Mouse (Mus musculus) MEL (cell line): Measurements from ENCODE around the gene C1qc. TPM values are rescaled to one million over a fixed set of nuclear protein-coding genes. Genes with fewer than 3 reads are reported as not detected.

Experiments used
- DNase-seq: peaks from one replicate; pipeline ENCODE4 v3.0.0; 2011; ENCODE audit warnings: low read depth, low spot score
- H3K27ac ChIP-seq: 2 replicates; pipeline ENCODE4 v1.5.1; 2012; ENCODE audit warnings: low read depth, mild to moderate bottlenecking, control low read depth, low read length, moderate library complexity; ENCODE audit not compliant: control insufficient read depth
- H3K27me3 ChIP-seq, 2 experiments: fragments of 150-350 bp in 1 of 2; sonication (generic) in 1 of 2; 2 replicates each; pipeline ENCODE4 v1.6.1; 2012; ENCODE audit warnings: low read length in 2 of 2, mild to moderate bottlenecking in 2 of 2, improper control_type of control experiment in 1 of 2, moderate library complexity in 1 of 2; ENCODE audit not compliant: insufficient read depth in 2 of 2, control insufficient read depth in 1 of 2
- H3K36me3 ChIP-seq, 2 experiments: 2 replicates each; pipeline ENCODE4 v1.6.1; 2012 to 2014; ENCODE audit warnings: low read length in 2 of 2, improper control_type of control experiment in 1 of 2, inconsistent platforms in 1 of 2, mild to moderate bottlenecking in 1 of 2; ENCODE audit not compliant: insufficient read depth in 2 of 2, control insufficient read depth in 1 of 2
- H3K4me1 ChIP-seq, 2 experiments: fragments of 150-350 bp in 1 of 2; sonication (generic) in 1 of 2; 2 replicates each; pipeline ENCODE4 v1.6.1; 2012; ENCODE audit warnings: low read length in 2 of 2, improper control_type of control experiment in 1 of 2, mild to moderate bottlenecking in 1 of 2; ENCODE audit not compliant: insufficient read depth in 2 of 2, control insufficient read depth in 1 of 2
- H3K4me3 ChIP-seq, 2 experiments: fragments of 150-350 bp in 1 of 2; sonication (generic) in 1 of 2; 2 replicates each; pipeline ENCODE4 v1.5.1; 2012; ENCODE audit warnings: low read depth in 2 of 2, low read length in 2 of 2, mild to moderate bottlenecking in 2 of 2, moderate library complexity in 2 of 2, control low read depth in 1 of 2, improper control_type of control experiment in 1 of 2; ENCODE audit not compliant: control insufficient read depth in 1 of 2, insufficient read depth in 1 of 2
- H3K79me2 ChIP-seq: 2 replicates; pipeline ENCODE4 v1.6.1; 2012; ENCODE audit warnings: mild to moderate bottlenecking, low read length, moderate library complexity; ENCODE audit not compliant: control insufficient read depth, poor library complexity, insufficient read depth
- H3K9ac ChIP-seq: 2 replicates; pipeline ENCODE4 v1.6.1; 2012; ENCODE audit warnings: low read depth, mild to moderate bottlenecking, control low read depth, low read length, moderate library complexity; ENCODE audit not compliant: control insufficient read depth, poor library complexity, severe bottlenecking
- H3K9me3 ChIP-seq: fragments of 150-350 bp; sonication (generic); replicated peaks from 2 replicates; pipeline ENCODE4 v1.6.1; 2012; ENCODE audit warnings: mild to moderate bottlenecking, low read length, improper control_type of control experiment, moderate library complexity; ENCODE audit not compliant: insufficient read depth
- CHD1 ChIP-seq: IDR thresholded peaks from 2 replicates; pipeline ENCODE4 v1.6.1; 2012; ENCODE audit warnings: low read depth, mild to moderate bottlenecking, inconsistent platforms, low read length, improper control_type of control experiment
- CHD2 ChIP-seq: IDR thresholded peaks from 2 replicates; pipeline ENCODE4 v1.6.1; 2011; ENCODE audit warnings: low read length, improper control_type of control experiment
- CTCF ChIP-seq, 3 experiments: IDR thresholded peaks in 2 of 3; conservative IDR thresholded peaks in 1 of 3; 2 replicates each; pipeline ENCODE4 v1.5.1; 2011 to 2012; ENCODE audit warnings: low read length in 3 of 3, low read depth in 2 of 3, mild to moderate bottlenecking in 2 of 3, improper control_type of control experiment in 1 of 3, inconsistent platforms in 1 of 3, mixed read lengths in 1 of 3, moderate library complexity in 1 of 3; ENCODE audit not compliant: control insufficient read depth in 1 of 3, insufficient read depth in 1 of 3, poor library complexity in 1 of 3, severe bottlenecking in 1 of 3
- ELF1 ChIP-seq: IDR thresholded peaks from 2 replicates; pipeline ENCODE4 v1.6.1; 2014; ENCODE audit warnings: low read depth, mild to moderate bottlenecking, inconsistent platforms, low read length, improper control_type of control experiment, moderate library complexity
- EP300 ChIP-seq, 2 experiments: IDR thresholded peaks; 2 replicates each; pipeline ENCODE4 v1.6.1; 2011; ENCODE audit warnings: improper control_type of control experiment in 2 of 2, low read length in 2 of 2, low read depth in 1 of 2, mild to moderate bottlenecking in 1 of 2
- ETS1 ChIP-seq: IDR thresholded peaks from 2 replicates; pipeline ENCODE4 v1.6.1; 2012; ENCODE audit warnings: low read depth, mild to moderate bottlenecking, inconsistent platforms, low read length, improper control_type of control experiment, moderate library complexity
- GABPA ChIP-seq: IDR thresholded peaks from 2 replicates; pipeline ENCODE4 v1.6.1; 2012; ENCODE audit warnings: low read depth, mild to moderate bottlenecking, inconsistent platforms, low read length, improper control_type of control experiment, moderate library complexity
- HCFC1 ChIP-seq: IDR thresholded peaks from 2 replicates; pipeline ENCODE4 v1.6.1; 2012; ENCODE audit warnings: low read depth, mild to moderate bottlenecking, inconsistent platforms, low read length, improper control_type of control experiment, moderate library complexity
- MAFK ChIP-seq: IDR thresholded peaks from 2 replicates; pipeline ENCODE4 v1.6.1; 2011; ENCODE audit warnings: low read depth, mild to moderate bottlenecking, low read length, improper control_type of control experiment, borderline replicate concordance
- MAZ ChIP-seq: IDR thresholded peaks from 2 replicates; pipeline ENCODE4 v1.6.1; 2012; ENCODE audit warnings: low read depth, mild to moderate bottlenecking, inconsistent platforms, low read length, improper control_type of control experiment
- MXI1 ChIP-seq: IDR thresholded peaks from 2 replicates; pipeline ENCODE4 v1.6.1; 2011; ENCODE audit warnings: mild to moderate bottlenecking, low read depth, low read length, improper control_type of control experiment
- MYB ChIP-seq: IDR thresholded peaks from 2 replicates; pipeline ENCODE4 v1.6.1; 2011; ENCODE audit warnings: mild to moderate bottlenecking, low read depth, low read length, improper control_type of control experiment
- MYC ChIP-seq: IDR thresholded peaks from 2 replicates; pipeline ENCODE4 v1.6.1; 2011; ENCODE audit warnings: low read depth, mild to moderate bottlenecking, low read length, improper control_type of control experiment, moderate library complexity
- POLR2A ChIP-seq, 2 experiments: IDR thresholded peaks; 2 replicates each; pipeline ENCODE4 v1.6.1; 2011 to 2012; ENCODE audit warnings: low read length in 2 of 2, mild to moderate bottlenecking in 2 of 2, control low read depth in 1 of 2, improper control_type of control experiment in 1 of 2, low read depth in 1 of 2, moderate library complexity in 1 of 2; ENCODE audit not compliant: control insufficient read depth in 1 of 2, insufficient read depth in 1 of 2, poor library complexity in 1 of 2
- RAD21 ChIP-seq: IDR thresholded peaks from 2 replicates; pipeline ENCODE4 v1.6.1; 2011; ENCODE audit warnings: mild to moderate bottlenecking, low read depth, low read length, improper control_type of control experiment
- RCOR1 ChIP-seq: IDR thresholded peaks from 2 replicates; pipeline ENCODE4 v1.6.1; 2012; ENCODE audit warnings: low read depth, mild to moderate bottlenecking, inconsistent platforms, low read length, improper control_type of control experiment
- SIN3A ChIP-seq: IDR thresholded peaks from 2 replicates; pipeline ENCODE4 v1.6.1; 2012; ENCODE audit warnings: low read length, improper control_type of control experiment, inconsistent platforms
- SMC3 ChIP-seq: IDR thresholded peaks from 2 replicates; pipeline ENCODE4 v1.6.1; 2011; ENCODE audit warnings: low read depth, low read length, improper control_type of control experiment
- TAL1 ChIP-seq: IDR thresholded peaks from 2 replicates; pipeline ENCODE4 v1.6.1; 2012; ENCODE audit warnings: mild to moderate bottlenecking, inconsistent platforms, low read length, moderate library complexity, mixed read lengths
- TBP ChIP-seq: IDR thresholded peaks from 2 replicates; pipeline ENCODE4 v1.8.0; 2011; ENCODE audit warnings: low read depth, low read length, improper control_type of control experiment
- TCF12 ChIP-seq: IDR thresholded peaks from 2 replicates; pipeline ENCODE4 v1.6.1; 2014; ENCODE audit warnings: low read depth, mild to moderate bottlenecking, inconsistent platforms, low read length, improper control_type of control experiment, moderate library complexity
- USF1 ChIP-seq: IDR thresholded peaks from 2 replicates; pipeline ENCODE4 v1.6.1; 2014; ENCODE audit warnings: low read depth, mild to moderate bottlenecking, inconsistent platforms, low read length, improper control_type of control experiment, moderate library complexity
- USF2 ChIP-seq, 2 experiments: IDR thresholded peaks; 2 replicates each; pipeline ENCODE4 v1.6.1; 2011 to 2012; ENCODE audit warnings: improper control_type of control experiment in 2 of 2, low read length in 2 of 2, borderline replicate concordance in 1 of 2, inconsistent platforms in 1 of 2, low read depth in 1 of 2, mild to moderate bottlenecking in 1 of 2; ENCODE audit not compliant: insufficient read depth in 1 of 2
- polyA plus RNA-seq, 2 experiments: library from polyadenylated mRNA; stranded (reverse) in 1 of 2; unstranded in 1 of 2; fragments of >175 nt in 1 of 2; fragments of >200 nt in 1 of 2; gene quantifications; 2 replicates each; pipeline versions ENCODE4 v1.2.1 to v1.2.4; 2012; ENCODE audit warnings: low replicate concordance in 2 of 2, low read depth in 1 of 2; ENCODE audit not compliant: insufficient read length in 2 of 2, insufficient read depth in 1 of 2, missing spikeins in 1 of 2
- total RNA-seq: library from RNA; depleted of rRNA; stranded (reverse); fragments of 300-350 nt; gene quantifications from 2 replicates; pipeline ENCODE4 v1.2.3, GENCODE M21; 2012

C1qc gene
- total and polyA plus RNA-seq, 3 experiments, result not detected

DNA sequence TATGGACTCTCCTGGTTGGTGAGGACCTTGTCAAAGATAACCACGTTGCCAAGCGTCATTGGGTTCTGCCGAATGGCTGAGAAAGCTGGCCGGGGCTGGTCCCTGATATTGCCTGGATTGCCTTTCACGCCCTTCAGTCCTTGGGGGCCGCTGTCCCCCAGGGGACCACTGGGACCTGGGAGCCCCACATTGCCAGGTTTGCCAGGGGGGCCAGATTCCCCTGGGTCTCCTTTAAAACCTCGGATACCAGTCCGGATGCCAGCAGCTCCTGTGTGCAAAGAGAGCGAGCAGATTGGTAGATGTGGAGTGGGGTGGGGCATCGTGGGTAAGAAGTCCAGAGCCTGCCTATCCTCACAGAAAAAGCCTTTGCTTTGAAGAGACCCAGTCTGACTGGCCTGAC is 3.6 kb upstream of the C1qc start:
- no peaks in the 10 kb centered on the region for H3K27me3 ChIP-seq
- TF ChIP-seq SMC3 (no peak), MXI1 (no peak), RAD21 (no peak), ETS1 (no peak), CHD1 (no peak), MAZ (no peak), TCF12 (no peak), SIN3A (no peak), MYB (no peak), ELF1 (no peak), USF2 (IDR thresholded peaks at IDR 0.05; ENCODE audit: borderline replicate concordance in 1 of 2, insufficient read depth in 1 of 2, low read depth in 1 of 2, low read length in 2 of 2) (no peak), MAFK (no peak), MYC (no peak), CTCF (IDR thresholded peaks at IDR 0.05 in 2 of 3, conservative IDR thresholded peaks at IDR 0.05 in 1 of 3; ENCODE audit: control insufficient read depth in 1 of 3, insufficient read depth in 1 of 3, low read depth in 2 of 3, low read length in 3 of 3, poor library complexity in 1 of 3, severe bottlenecking in 1 of 3) (no peak), GABPA (no peak), POLR2A (IDR thresholded peaks at IDR 0.05; ENCODE audit: control insufficient read depth in 1 of 2, insufficient read depth in 1 of 2, low read depth in 1 of 2, low read length in 2 of 2, poor library complexity in 1 of 2) (no peak), TBP (no peak), EP300 (IDR thresholded peaks at IDR 0.05; ENCODE audit: low read depth in 1 of 2, low read length in 2 of 2) (no peak), RCOR1 (no peak)
- H3K4me1 ChIP-seq, result no peaks in the 10 kb centered on the region

DNA sequence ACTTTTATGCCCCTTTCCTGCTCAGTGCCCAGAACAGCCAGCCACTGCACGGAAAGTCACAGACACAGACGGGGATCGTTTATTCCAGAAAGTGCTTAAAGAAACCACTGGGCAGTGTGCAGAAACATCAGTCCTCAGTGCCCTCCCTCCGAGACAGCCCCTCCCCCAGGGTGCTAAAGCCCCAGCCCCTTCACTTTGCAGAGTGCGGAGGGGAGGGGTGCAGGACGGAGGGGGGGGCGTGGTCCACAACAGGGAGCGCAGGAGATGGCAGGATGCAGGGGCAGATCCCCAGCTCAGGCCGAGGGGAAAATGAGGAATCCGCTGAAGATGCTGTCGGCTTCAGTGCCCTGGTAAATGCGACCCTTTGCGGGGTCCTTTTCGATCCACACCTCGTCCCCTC is 3.0 kb upstream of the C1qc start:
- TF ChIP-seq TAL1 (no peak), HCFC1 (no peak), POLR2A (IDR thresholded peaks at IDR 0.05; ENCODE audit: control insufficient read depth in 1 of 2, insufficient read depth in 1 of 2, low read depth in 1 of 2, low read length in 2 of 2, poor library complexity in 1 of 2) (no peak), USF1 (no peak), USF2 (IDR thresholded peaks at IDR 0.05; ENCODE audit: borderline replicate concordance in 1 of 2, insufficient read depth in 1 of 2, low read depth in 1 of 2, low read length in 2 of 2) (no peak), RAD21 (no peak), CHD2 (no peak), ETS1 (no peak)
- Histone ChIP-seq H3K9ac (no peak overlapping the region), H3K9me3 (no peaks in the 10 kb centered on the region), H3K36me3 (no peaks in the 10 kb centered on the region), H3K4me1 (no peaks in the 10 kb centered on the region), H3K79me2 (no peaks in the 10 kb centered on the region), H3K4me3 (no peak overlapping the region), H3K27ac (no peak overlapping the region), H3K27me3 (no peaks in the 10 kb centered on the region)
- no peak for DNase-seq

More for the DNA sequence above, 3.6 kb upstream of the C1qc start:
- Histone ChIP-seq H3K27ac (no peak overlapping the region), H3K9me3 (no peaks in the 10 kb centered on the region), H3K9ac (no peak overlapping the region), H3K4me3 (no peak overlapping the region), H3K79me2 (no peaks in the 10 kb centered on the region), H3K36me3 (no peaks in the 10 kb centered on the region)
- DNase-seq, result no peak
